Mouse (Mus musculus): ENCODE measurements around the gene Krt42.

- TF ChIP-seq POLR2A (IDR thresholded peaks at IDR 0.05; ENCODE audit: insufficient read depth, low read length) (no peak), CTCF (IDR thresholded peaks at IDR 0.05; ENCODE audit: low read depth, low read length) (no peak)
Measured at GRCm38 (mm10) chr11:100262058-100262980, 7.4 kb downstream of the Krt42 start.
